Mouse (Mus musculus): Measurements from ENCODE around the gene Syt7.

The Syt7 gene

GRCm38 (mm10) chr19:10379978-10380377 lies 8.9 kb upstream of the Syt7 start:
- no peak for ATAC-seq (ENCODE audit: insufficient number of reproducible peaks, low FRiP score, low TSS enrichment)

- ATAC-seq (ENCODE audit: insufficient number of reproducible peaks, low FRiP score, low TSS enrichment) = no peak
Measured at GRCm38 (mm10) chr19:10387660-10388059, 1.2 kb upstream of the Syt7 start.

GRCm38 (mm10) chr19:10389391-10390098 lies 655 bp downstream of the Syt7 start:
- no peak for ATAC-seq (ENCODE audit: insufficient number of reproducible peaks, low FRiP score, low TSS enrichment)

- no peak for ATAC-seq (ENCODE audit: insufficient number of reproducible peaks, low FRiP score, low TSS enrichment)
Measured at GRCm38 (mm10) chr19:10390099-10390680, 1.3 kb downstream of the Syt7 start.

- no peak for ATAC-seq (ENCODE audit: insufficient number of reproducible peaks, low FRiP score, low TSS enrichment)
Measured at GRCm38 (mm10) chr19:10391028-10391427, 2.1 kb downstream of the Syt7 start.

GRCm38 (mm10) chr19:10391995-10392394 lies 3.1 kb downstream of the Syt7 start:
- ATAC-seq (ENCODE audit: insufficient number of reproducible peaks, low FRiP score, low TSS enrichment) = 0 out of 2 replicates have a peak, but pooled peaks have one; percentile 23

- no peak for ATAC-seq (ENCODE audit: insufficient number of reproducible peaks, low FRiP score, low TSS enrichment)
Measured at GRCm38 (mm10) chr19:10393471-10393870, 4.6 kb downstream of the Syt7 start.

GRCm38 (mm10) chr19:10393874-10394500 lies 5.1 kb downstream of the Syt7 start:
- ATAC-seq (ENCODE audit: insufficient number of reproducible peaks, low FRiP score, low TSS enrichment) = no peak

- no peak for ATAC-seq (ENCODE audit: insufficient number of reproducible peaks, low FRiP score, low TSS enrichment)
Measured at GRCm38 (mm10) chr19:10395174-10395573, 6.3 kb downstream of the Syt7 start.

- no peak for ATAC-seq (ENCODE audit: insufficient number of reproducible peaks, low FRiP score, low TSS enrichment)
Measured at GRCm38 (mm10) chr19:10396962-10397361, 8.1 kb downstream of the Syt7 start.

GRCm38 (mm10) chr19:10397479-10398153 lies 8.7 kb downstream of the Syt7 start:
- 0 out of 2 replicates have a peak, but pooled peaks have one; percentile 17 for ATAC-seq (ENCODE audit: insufficient number of reproducible peaks, low FRiP score, low TSS enrichment)

GRCm38 (mm10) chr19:10398296-10398695 lies 9.4 kb downstream of the Syt7 start:
- no peak for ATAC-seq (ENCODE audit: insufficient number of reproducible peaks, low FRiP score, low TSS enrichment)

- ATAC-seq (ENCODE audit: insufficient number of reproducible peaks, low FRiP score, low TSS enrichment) = peak; percentile 59
Measured at GRCm38 (mm10) chr19:10402771-10403494, 14.0 kb downstream of the Syt7 start.

GRCm38 (mm10) chr19:10403593-10404380 lies 14.9 kb downstream of the Syt7 start:
- ATAC-seq (ENCODE audit: insufficient number of reproducible peaks, low FRiP score, low TSS enrichment) = peak; percentile 17; the same call in 1 of the 2 replicates

GRCm38 (mm10) chr19:10404424-10404823 lies 15.5 kb downstream of the Syt7 start:
- no peak for ATAC-seq (ENCODE audit: insufficient number of reproducible peaks, low FRiP score, low TSS enrichment)

GRCm38 (mm10) chr19:10404911-10405310 lies 16.0 kb downstream of the Syt7 start:
- no peak for ATAC-seq (ENCODE audit: insufficient number of reproducible peaks, low FRiP score, low TSS enrichment)

GRCm38 (mm10) chr19:10413701-10414242 lies 24.9 kb downstream of the Syt7 start:
- ATAC-seq (ENCODE audit: insufficient number of reproducible peaks, low FRiP score, low TSS enrichment) = no peak

- no peak for ATAC-seq (ENCODE audit: insufficient number of reproducible peaks, low FRiP score, low TSS enrichment)
Measured at GRCm38 (mm10) chr19:10415508-10415907, 26.6 kb downstream of the Syt7 start.

GRCm38 (mm10) chr19:10416889-10417288 lies 28.0 kb downstream of the Syt7 start:
- peak; percentile 53 for ATAC-seq (ENCODE audit: insufficient number of reproducible peaks, low FRiP score, low TSS enrichment)
